Mouse (Mus musculus): ENCODE data around the gene Ate1.

- TF ChIP-seq POLR2A (IDR thresholded peaks at IDR 0.05; ENCODE audit: borderline replicate concordance, extremely low read depth, insufficient read depth, insufficient read length, poor library complexity, severe bottlenecking): no peak
- no peak for TF ChIP-seq CTCF (IDR thresholded peaks at IDR 0.05; ENCODE audit: borderline replicate concordance, extremely low read depth, insufficient read depth, insufficient read length)
Observed at GRCm38 (mm10) chr7:130394697-130395096, 125.5 kb downstream of the Ate1 start.

All from brain, embryonic 14.5 days (tissue).